Mouse (Mus musculus) testis, adult 2 months (tissue): ENCODE measurements around the gene Slc25a11.

Source experiments
- CTCF ChIP-seq: fragments of 200-500 bp; IDR thresholded peaks from 2 replicates; pipeline ENCODE4 v1.5.1; 2012; ENCODE audit warnings: low read depth, mild to moderate bottlenecking, inconsistent platforms, low read length, moderate library complexity; ENCODE audit not compliant: control insufficient read depth, insufficient read depth, insufficient replicate concordance
- POLR2A ChIP-seq: fragments of 200-500 bp; IDR thresholded peaks from 2 replicates; pipeline ENCODE4 v1.6.1; 2012; ENCODE audit warnings: low read depth, mild to moderate bottlenecking, inconsistent platforms, low read length, moderate library complexity; ENCODE audit not compliant: control insufficient read depth

GRCm38 (mm10) chr11:70619101-70619500, 28.2 kb downstream of the Slc25a11 start, which contains the start of gene Chrne:
- no peak for TF ChIP-seq CTCF
- TF ChIP-seq POLR2A: no peak
